Mouse (Mus musculus): ENCODE measurements around the gene Mycl.
A peak's percentile ranks its signal among the peaks of the same experiment; 100 is the strongest.

DNA sequence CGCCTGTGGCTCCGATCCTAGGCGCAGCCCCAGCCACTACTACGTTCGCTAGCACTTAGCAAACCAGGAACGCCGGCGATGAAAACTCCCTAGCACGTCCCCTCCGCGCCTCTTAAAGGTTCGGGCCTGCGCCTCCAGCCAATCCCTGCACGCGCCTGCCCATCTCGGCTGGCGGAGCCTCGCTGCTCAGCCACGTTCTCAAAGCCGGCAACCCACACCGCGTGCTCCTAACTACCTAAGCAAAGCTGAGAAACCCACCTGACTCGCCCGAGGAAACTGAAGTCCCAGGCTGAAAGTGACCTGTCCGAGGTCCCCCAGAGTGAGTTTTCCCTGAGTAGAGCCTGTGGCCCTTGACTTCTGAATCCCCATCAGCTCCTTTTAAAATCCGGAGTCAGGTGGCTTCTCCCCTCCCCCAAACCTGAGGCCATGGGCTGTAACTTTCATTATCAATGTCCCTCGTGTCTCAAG lies 34.3 kb upstream of the Mycl start, which contains the start of gene Mfsd2a:
- TF ChIP-seq USF2 (conservative IDR thresholded peaks at IDR 0.05; ENCODE audit: low read depth, low read length): 0 out of 2 replicates have a peak, but pooled peaks have one; percentile 16
- no peak for TF ChIP-seq CHD1 (IDR thresholded peaks at IDR 0.05; ENCODE audit: low read depth, low read length)
- TF ChIP-seq ELF1 (IDR thresholded peaks at IDR 0.05; ENCODE audit: low read depth, low read length): peak; percentile 18; the same call in 1 of the 2 replicates
- peak; percentile 32; the same call in 1 of the 2 replicates for TF ChIP-seq USF1 (IDR thresholded peaks at IDR 0.05; ENCODE audit: low read depth, low read length)
- no peak for TF ChIP-seq JUND (conservative IDR thresholded peaks at IDR 0.05; ENCODE audit: low read depth, low read length)
- no peak for TF ChIP-seq EP300 (IDR thresholded peaks at IDR 0.05; ENCODE audit: low read length)
